Mouse (Mus musculus): ENCODE measurements at regions not wholly inside any gene's neighbourhood (a gene's known extent, or its start where the extent isn't known, plus 50 kb on each side); places are given as distances from the start of the nearest gene placed in this dataset.

GRCm38 (mm10) chr8:36042594-36042993 is 277.0 kb downstream of the Gm19410 start:
- Histone ChIP-seq H3K36me3 (ENCODE audit: control insufficient read depth, insufficient read depth, low read length) (no peaks in the 10 kb centered on the region), H3K27me3 (ENCODE audit: control insufficient read depth, insufficient read depth, low read length) (no peaks in the 10 kb centered on the region), H3K79me2 (replicated peaks; ENCODE audit: control insufficient read depth, insufficient read depth, low read length) (no peaks in the 10 kb centered on the region), H3K9ac (ENCODE audit: low read depth, low read length) (no peak overlapping the region), H3K4me3 (no peak overlapping the region), H3K4me1 (ENCODE audit: control insufficient read depth, insufficient read depth, low read length) (no peaks in the 10 kb centered on the region), H3K27ac (no peak overlapping the region)
- TF ChIP-seq POLR2A (IDR thresholded peaks at IDR 0.05; ENCODE audit: insufficient read depth, low read depth, low read length): no peak
- TF ChIP-seq EP300 (IDR thresholded peaks at IDR 0.05; ENCODE audit: insufficient read depth, low read depth, low read length): no peak
- no peak for TF ChIP-seq CTCF (IDR thresholded peaks at IDR 0.05)
- intact Hi-C loops (cut with DNase I): no loop called here
- no peak for DNase-seq
- WGBS: 81% methylated on average over 4 of the region's 4 CpGs

Small RNA genes in the stretch of these regions (microRNA-seq; reads per million reads assigned to microRNA genes)
- gene Gm22030: 0 reads per million in 2 experiments

Measured in heart, adult 2 months (tissue).